Mouse (Mus musculus): ENCODE measurements at regions not wholly inside any gene's neighbourhood (a gene's known extent, or its start where the extent isn't known, plus 50 kb on each side); places are given as distances from the start of the nearest gene placed in this dataset.

DNA sequence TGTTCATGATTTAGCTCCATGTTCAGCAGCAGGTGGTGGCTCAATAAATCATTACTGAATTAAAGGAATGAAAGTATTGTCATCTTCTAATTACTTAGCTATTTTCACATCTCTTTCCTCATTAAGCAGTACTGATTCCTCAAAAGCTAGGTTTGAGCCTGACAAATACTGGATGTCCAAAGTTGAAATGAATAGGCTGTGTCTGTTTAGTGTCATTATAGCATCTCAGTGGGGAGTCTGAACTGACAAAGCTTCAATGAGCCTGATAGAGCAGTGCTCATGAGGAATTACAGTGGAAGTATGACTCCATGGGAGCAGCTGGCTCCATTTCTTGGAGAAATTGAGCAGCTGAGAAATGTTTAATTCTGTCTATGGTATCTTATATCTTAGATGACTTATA lies 1646.7 kb upstream of the Cntnap5a start:
- TF ChIP-seq POLR2A (IDR thresholded peaks at IDR 0.05; ENCODE audit: borderline replicate concordance, extremely low read depth, insufficient read depth, insufficient read length, poor library complexity, severe bottlenecking) = no peak
- no peak for TF ChIP-seq CTCF (IDR thresholded peaks at IDR 0.05; ENCODE audit: borderline replicate concordance, extremely low read depth, insufficient read depth, insufficient read length)
